Mouse (Mus musculus) T-helper 17 cell (primary cell): ENCODE measurements around the gene Celf2.

ENCODE experiments used
- in situ Hi-C, 2 experiments: fragments of 300-600 bp; cut with MboI, MseI; formaldehyde crosslinking; loops; 1 replicate in 1 of 2; 2 replicates in 1 of 2; pipeline ENCODE4 v1.15.1; 2025; ENCODE audit warnings: high pct_unique_total_duplicates in 2 of 2

Gene Celf2

GRCm38 (mm10) chr2:7031389-7031788 lies 478.0 kb downstream of the Celf2 start:
- in situ Hi-C loops, result no loop called here

GRCm38 (mm10) chr2:7026737-7027136 lies 482.6 kb downstream of the Celf2 start:
- in situ Hi-C loops, result no loop called here

GRCm38 (mm10) chr2:7025594-7025993 lies 483.8 kb downstream of the Celf2 start:
- in situ Hi-C loops, result no loop called here

GRCm38 (mm10) chr2:7022184-7022583 lies 487.2 kb downstream of the Celf2 start:
- in situ Hi-C loops, result no loop called here

GRCm38 (mm10) chr2:7017384-7018113 lies 491.8 kb downstream of the Celf2 start:
- in situ Hi-C loops, result no loop called here

- in situ Hi-C loops, result no loop called here
These were observed 496.2 kb downstream of the Celf2 start for GRCm38 (mm10) chr2:7013126-7013525.

GRCm38 (mm10) chr2:7006816-7007215 lies 502.5 kb downstream of the Celf2 start:
- in situ Hi-C loops, result no loop called here

- in situ Hi-C loops, result no loop called here
These were observed 507.4 kb downstream of the Celf2 start for GRCm38 (mm10) chr2:7001967-7002366.

GRCm38 (mm10) chr2:6991010-6991421 lies 518.3 kb downstream of the Celf2 start:
- in situ Hi-C loops, result no loop called here

GRCm38 (mm10) chr2:6985706-6986105 lies 523.7 kb downstream of the Celf2 start:
- in situ Hi-C loops, result no loop called here

- in situ Hi-C loops, result no loop called here
These were observed 525.5 kb downstream of the Celf2 start for GRCm38 (mm10) chr2:6983902-6984301.

- in situ Hi-C loops, result no loop called here
These were observed 533.1 kb downstream of the Celf2 start for GRCm38 (mm10) chr2:6976300-6976699.

GRCm38 (mm10) chr2:6969228-6969627 lies 540.1 kb downstream of the Celf2 start:
- in situ Hi-C loops, result no loop called here

- in situ Hi-C loops, result no loop called here
These were observed 544.1 kb downstream of the Celf2 start for GRCm38 (mm10) chr2:6965243-6965642.

GRCm38 (mm10) chr2:6950702-6951101 lies 558.7 kb downstream of the Celf2 start:
- in situ Hi-C loops, result no loop called here

GRCm38 (mm10) chr2:6945638-6946415 lies 563.5 kb downstream of the Celf2 start:
- in situ Hi-C loops, result no loop called here

- in situ Hi-C loops, result no loop called here
These were observed 565.7 kb downstream of the Celf2 start for GRCm38 (mm10) chr2:6943651-6944050.

GRCm38 (mm10) chr2:6942635-6943390 lies 566.5 kb downstream of the Celf2 start:
- in situ Hi-C loops, result no loop called here

GRCm38 (mm10) chr2:6939143-6939542 lies 570.2 kb downstream of the Celf2 start:
- in situ Hi-C loops, result no loop called here

- in situ Hi-C loops, result no loop called here
These were observed 576.2 kb downstream of the Celf2 start for GRCm38 (mm10) chr2:6933130-6933529.

GRCm38 (mm10) chr2:6927693-6928360 lies 581.5 kb downstream of the Celf2 start:
- in situ Hi-C loops, result no loop called here

GRCm38 (mm10) chr2:6925505-6925904 lies 583.9 kb downstream of the Celf2 start:
- in situ Hi-C loops, result no loop called here
